1 mouse cellular context compared by ENCODE assay signal in genomic region chr17:24800524-24800923, GRCm38 (mm10).
TF ChIP-seq lines count a peak whose summit lies in the region.

No protein-coding gene starts in this region.

TF ChIP-seq in MEL, 35 proteins besides CTCF, POLR2A, EP300 and RAD21:
- TF ChIP-seq MYC (IDR thresholded peaks at IDR 0.05; ENCODE audit: low read depth, low read length) (peak; percentile 60; the same call in 1 of the 2 replicates), SMC3 (IDR thresholded peaks at IDR 0.05; ENCODE audit: low read depth, low read length) (peak; percentile 42), ZKSCAN1 (IDR thresholded peaks at IDR 0.05; ENCODE audit: low read depth, low read length) (no peak), TBP (IDR thresholded peaks at IDR 0.05; ENCODE audit: low read depth, low read length) (peak; percentile 47; the same call in 1 of the 2 replicates)
